Mouse (Mus musculus) ES-CJ7 (cell line): Measurements from ENCODE around the gene Slc15a1.

Experiments
- DNase-seq: peaks from one replicate; pipeline ENCODE4 v3.0.0; 2011; ENCODE audit warnings: low read depth, low spot score

Slc15a1 gene

GRCm38 (mm10) chr14:121504781-121505484, at the start of gene Slc15a1:
Slc15a1 (minus strand) TSS chr14:121505252.
- peak; percentile 56 for DNase-seq

GRCm38 (mm10) chr14:121553785-121554184, 48.7 kb upstream of the Slc15a1 start:
- no peak for DNase-seq

- no peak for DNase-seq
Observed at GRCm38 (mm10) chr14:121552586-121552985, 47.5 kb upstream of the Slc15a1 start.

GRCm38 (mm10) chr14:121549834-121550233, 44.8 kb upstream of the Slc15a1 start:
- no peak for DNase-seq

- peak; percentile 87 for DNase-seq
Observed at GRCm38 (mm10) chr14:121547745-121548144, 42.7 kb upstream of the Slc15a1 start.

GRCm38 (mm10) chr14:121546621-121547020, 41.6 kb upstream of the Slc15a1 start:
- DNase-seq: no peak

GRCm38 (mm10) chr14:121545551-121546331, 40.7 kb upstream of the Slc15a1 start:
- DNase-seq: no peak

GRCm38 (mm10) chr14:121541262-121541661, 36.2 kb upstream of the Slc15a1 start:
- DNase-seq: no peak

- DNase-seq: no peak
Observed at GRCm38 (mm10) chr14:121534501-121534900, 29.4 kb upstream of the Slc15a1 start.

GRCm38 (mm10) chr14:121530853-121531252, 25.8 kb upstream of the Slc15a1 start:
- no peak for DNase-seq

- DNase-seq: no peak
Observed at GRCm38 (mm10) chr14:121527883-121528282, 22.8 kb upstream of the Slc15a1 start.

GRCm38 (mm10) chr14:121527201-121527600, 22.1 kb upstream of the Slc15a1 start:
- DNase-seq: no peak

GRCm38 (mm10) chr14:121521709-121522108, 16.7 kb upstream of the Slc15a1 start:
- DNase-seq: no peak

- no peak for DNase-seq
Observed at GRCm38 (mm10) chr14:121516881-121517280, 11.8 kb upstream of the Slc15a1 start.

GRCm38 (mm10) chr14:121508929-121509328, 3.9 kb upstream of the Slc15a1 start:
- no peak for DNase-seq

GRCm38 (mm10) chr14:121506336-121506735, 1.3 kb upstream of the Slc15a1 start:
- peak; percentile 99 for DNase-seq

GRCm38 (mm10) chr14:121505485-121505860, 421 bp upstream of the Slc15a1 start:
- DNase-seq: peak; percentile 69

- no peak for DNase-seq
Observed at GRCm38 (mm10) chr14:121500577-121500976, 4.5 kb downstream of the Slc15a1 start.

- DNase-seq: no peak
Observed at GRCm38 (mm10) chr14:121499769-121500168, 5.3 kb downstream of the Slc15a1 start.

- DNase-seq: no peak
Observed at GRCm38 (mm10) chr14:121497800-121498199, 7.3 kb downstream of the Slc15a1 start.

GRCm38 (mm10) chr14:121495741-121496140, 9.3 kb downstream of the Slc15a1 start:
- no peak for DNase-seq

- DNase-seq: no peak
Observed at GRCm38 (mm10) chr14:121495120-121495519, 9.9 kb downstream of the Slc15a1 start.

- no peak for DNase-seq
Observed at GRCm38 (mm10) chr14:121494238-121494637, 10.8 kb downstream of the Slc15a1 start.
